Mouse (Mus musculus) G1E-ER4 (cell line): Measurements from ENCODE around the gene Uchl1. TPM values are rescaled to one million over a fixed set of nuclear protein-coding genes. Genes with fewer than 3 reads are reported as not detected.

Source experiments
- GATA1 ChIP-seq: IDR thresholded peaks from one replicate; pipeline ENCODE4 v1.8.0; 2012; ENCODE audit warnings: low read length, inconsistent platforms
- polyA plus RNA-seq: library from polyadenylated mRNA; stranded (reverse); fragments of >175 nt; gene quantifications from 2 replicates; pipeline ENCODE4 v1.2.3, GENCODE M21; 2012

The Uchl1 gene
- not detected in 2 replicates for polyA plus RNA-seq

- no peak for TF ChIP-seq GATA1
Observed at GRCm38 (mm10) chr5:66675983-66676382, at the start of gene Uchl1. Uchl1 (plus strand) TSS chr5:66676091.

- TF ChIP-seq GATA1, result no peak
Observed at GRCm38 (mm10) chr5:66627805-66628204, 48.1 kb upstream of the Uchl1 start.

- no peak for TF ChIP-seq GATA1
Observed at GRCm38 (mm10) chr5:66635459-66636079, 40.3 kb upstream of the Uchl1 start.

- no peak for TF ChIP-seq GATA1
Observed at GRCm38 (mm10) chr5:66642156-66642555, 33.7 kb upstream of the Uchl1 start.

GRCm38 (mm10) chr5:66643260-66643659 lies 32.6 kb upstream of the Uchl1 start:
- no peak for TF ChIP-seq GATA1

- TF ChIP-seq GATA1, result no peak
Observed at GRCm38 (mm10) chr5:66647504-66647903, 28.4 kb upstream of the Uchl1 start.

- no peak for TF ChIP-seq GATA1
Observed at GRCm38 (mm10) chr5:66654220-66654619, 21.7 kb upstream of the Uchl1 start.

GRCm38 (mm10) chr5:66675189-66675890 lies 551 bp upstream of the Uchl1 start:
- TF ChIP-seq GATA1, result no peak

- TF ChIP-seq GATA1, result no peak
Observed at GRCm38 (mm10) chr5:66676457-66677117, 696 bp downstream of the Uchl1 start.

GRCm38 (mm10) chr5:66677411-66678345 lies 1.8 kb downstream of the Uchl1 start:
- TF ChIP-seq GATA1, result no peak

- no peak for TF ChIP-seq GATA1
Observed at GRCm38 (mm10) chr5:66679222-66679621, 3.3 kb downstream of the Uchl1 start.

GRCm38 (mm10) chr5:66685930-66686329 lies 10.0 kb downstream of the Uchl1 start:
- TF ChIP-seq GATA1, result no peak

GRCm38 (mm10) chr5:66686863-66687262 lies 11.0 kb downstream of the Uchl1 start:
- no peak for TF ChIP-seq GATA1

GRCm38 (mm10) chr5:66687737-66688136 lies 11.8 kb downstream of the Uchl1 start:
- TF ChIP-seq GATA1, result no peak

- TF ChIP-seq GATA1, result no peak
Observed at GRCm38 (mm10) chr5:66688286-66688685, 12.4 kb downstream of the Uchl1 start.
